Mouse (Mus musculus): ENCODE results near the gene Rnf157. TPM values are rescaled to one million over a fixed set of nuclear protein-coding genes. Genes with fewer than 3 reads are reported as not detected.

Gene Rnf157
- polyA plus RNA-seq, 1 experiment from 2014 or later = 1.2 TPM

DNA sequence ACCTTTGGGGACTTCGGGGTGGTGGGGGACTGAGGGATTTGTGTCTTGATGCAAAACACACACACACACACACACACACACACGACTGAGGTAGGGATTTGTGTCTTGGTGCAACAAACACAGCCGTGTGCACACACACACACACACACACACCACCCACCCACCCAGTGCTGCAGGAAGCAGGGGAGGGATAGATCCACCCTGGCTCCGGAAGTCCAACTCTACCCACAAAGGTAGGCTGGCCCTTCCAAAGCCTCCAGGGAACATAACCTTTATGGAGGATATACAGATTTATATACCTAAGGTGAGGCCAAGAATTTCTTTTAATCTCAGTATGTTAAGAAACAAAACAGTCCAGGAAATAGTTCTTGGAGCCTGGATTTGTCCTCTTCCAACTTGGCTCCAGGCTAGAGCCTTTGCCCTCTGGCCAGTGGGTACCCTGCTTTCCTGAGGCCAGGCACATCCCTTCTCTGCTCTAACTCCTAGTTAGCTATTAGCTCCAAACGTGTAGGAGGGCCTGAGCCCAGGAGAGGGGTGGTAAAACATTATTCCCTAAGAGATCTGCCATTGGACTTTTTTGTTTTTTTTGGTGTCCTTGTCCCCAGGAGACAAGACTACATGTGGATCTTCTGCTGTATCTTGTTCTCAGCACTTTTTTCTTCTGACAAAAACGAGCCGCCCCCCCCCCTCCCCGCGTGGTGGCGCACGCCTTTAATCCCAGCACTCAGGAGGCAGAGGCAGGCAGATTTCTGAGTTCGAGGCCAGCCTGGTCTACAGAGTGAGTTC is 22.3 kb upstream of the Rnf157 start:
- Histone ChIP-seq H3K4me1 (ENCODE audit: control insufficient read depth, low read depth, low read length) (peaks cover 53% of the 10 kb centered on the region), H3K4me3 (ENCODE audit: low read depth, low read length) (peak overlapping the region; percentile 91), H3K27me3 (ENCODE audit: control insufficient read depth, insufficient read depth, low read depth, low read length) (no peaks in the 10 kb centered on the region), H3K36me3 (ENCODE audit: control insufficient read depth, insufficient read depth) (peaks cover 19% of the 10 kb centered on the region), H3K9me3 (replicated peaks; ENCODE audit: control insufficient read depth, low read length) (no peaks in the 10 kb centered on the region), H3K27ac (ENCODE audit: low read length) (peak overlapping the region; percentile 93), H3K9ac (ENCODE audit: low read depth, low read length) (peak overlapping the region; percentile 95), H3K4me2 (ENCODE audit: low read depth, low read length) (peak overlapping the region; percentile 70)
- 30% methylated on average over 12 of the region's 12 CpGs for WGBS (ENCODE audit: insufficient replicate concordance)
- ATAC-seq (ENCODE audit: low read depth) = no peak

DNA sequence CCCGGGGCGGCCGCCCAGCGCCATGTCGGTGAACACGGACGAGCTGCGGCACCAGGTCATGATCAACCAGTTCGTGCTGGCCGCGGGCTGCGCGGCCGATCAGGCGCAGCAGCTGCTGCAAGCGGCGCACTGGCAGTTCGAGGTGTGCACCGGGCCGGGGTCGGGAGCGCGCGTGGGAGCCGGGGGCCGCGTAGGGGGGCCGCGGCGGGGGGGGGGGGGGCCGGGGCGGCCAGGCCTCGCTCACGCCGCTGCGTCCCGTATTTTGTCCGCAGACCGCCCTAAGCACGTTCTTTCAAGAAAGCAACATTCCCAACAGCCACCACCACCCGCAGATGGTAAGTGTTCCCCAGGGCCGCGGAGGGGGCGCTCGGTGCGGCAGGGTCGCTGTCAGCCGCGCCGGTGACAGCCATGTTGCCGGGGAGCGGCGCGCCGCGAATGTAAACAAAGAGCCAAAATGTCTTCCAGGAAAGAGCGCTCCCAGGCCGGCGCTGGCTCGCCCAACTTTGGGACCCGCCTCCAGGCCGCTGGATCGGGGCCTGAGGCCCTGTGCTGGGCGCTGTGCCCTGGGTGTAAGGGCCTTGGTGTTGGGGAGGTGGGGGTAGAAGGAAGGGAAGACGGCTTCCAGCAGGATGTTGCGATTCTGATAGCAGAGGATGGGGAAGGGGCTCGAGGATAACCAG is 21.6 kb upstream of the Rnf157 start:
- Histone ChIP-seq H3K27ac (ENCODE audit: low read length) (peak overlapping the region; percentile 93), H3K4me2 (ENCODE audit: low read depth, low read length) (peak overlapping the region; percentile 70), H3K36me3 (ENCODE audit: control insufficient read depth, insufficient read depth) (peaks cover 17% of the 10 kb centered on the region), H3K9me3 (replicated peaks; ENCODE audit: control insufficient read depth, low read length) (no peaks in the 10 kb centered on the region), H3K27me3 (ENCODE audit: control insufficient read depth, insufficient read depth, low read depth, low read length) (no peaks in the 10 kb centered on the region), H3K4me3 (ENCODE audit: low read depth, low read length) (peak overlapping the region; percentile 91), H3K9ac (ENCODE audit: low read depth, low read length) (peak overlapping the region; percentile 95), H3K4me1 (ENCODE audit: control insufficient read depth, low read depth, low read length) (peaks cover 55% of the 10 kb centered on the region)
- under 1% methylated on average over 41 of the region's 67 CpGs for WGBS (ENCODE audit: insufficient replicate concordance)
- peak; percentile 3; the same call in 1 of the 2 replicates for ATAC-seq (ENCODE audit: low read depth)

DNA sequence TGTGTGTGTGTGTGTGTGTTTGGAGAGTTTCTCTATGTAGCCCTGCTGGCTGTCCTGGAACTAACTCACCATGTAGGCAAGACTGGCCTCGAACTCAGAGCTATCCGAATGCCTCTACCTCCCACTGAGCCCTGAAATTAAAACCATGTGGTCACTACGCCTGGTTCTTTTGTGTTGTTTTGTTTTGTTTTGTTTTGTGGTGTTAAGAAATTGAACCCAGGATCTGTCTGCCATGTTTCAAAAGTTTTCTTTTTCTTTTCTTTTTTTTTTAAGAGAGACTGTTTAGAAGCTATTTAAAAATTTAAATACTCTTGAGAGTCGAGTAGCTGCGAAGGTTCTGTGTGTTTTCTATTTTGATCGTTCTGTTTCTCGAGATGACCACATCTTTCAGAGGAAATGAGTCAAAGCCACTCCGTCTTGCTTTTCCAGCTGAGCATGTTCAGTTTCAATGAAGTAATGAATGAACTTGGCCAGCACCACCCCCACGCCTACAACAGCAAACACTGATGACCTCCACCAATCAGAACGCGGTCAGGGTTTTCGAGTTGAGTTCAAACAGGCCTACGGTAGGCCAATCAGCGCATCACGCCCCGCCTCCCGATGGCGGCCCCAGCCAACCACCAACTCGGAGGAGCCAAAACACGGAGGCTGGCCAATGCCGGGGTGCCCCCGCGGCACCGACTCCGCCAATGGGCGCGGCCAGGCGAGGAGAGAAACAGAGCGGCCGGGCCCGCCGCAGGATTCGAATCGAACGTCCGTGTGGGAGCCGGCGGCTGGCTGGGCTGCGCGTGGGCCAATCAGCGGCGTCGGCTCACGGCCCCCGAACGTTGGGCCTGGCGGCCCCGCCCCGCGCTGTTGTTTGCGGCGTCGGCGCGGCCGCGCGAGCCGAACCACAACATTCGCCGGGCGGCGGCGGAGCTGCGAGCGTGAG is 20.8 kb upstream of the Rnf157 start, which contains the start of gene Ubald2:
TSS of gene Ubald2 (plus strand) at position 739 of the 931 bp plus-strand sequence.
- ATAC-seq (ENCODE audit: low read depth) = peak; percentile 94
- no peaks in the 10 kb centered on the region for H3K9me3 ChIP-seq (replicated peaks; ENCODE audit: control insufficient read depth, low read length)
- WGBS (ENCODE audit: insufficient replicate concordance) = 2% methylated on average over 62 of the region's 66 CpGs
- H3K27ac ChIP-seq (ENCODE audit: low read length) = peak within 1 kb of the TSS; percentile 93
- H3K4me1 ChIP-seq (ENCODE audit: control insufficient read depth, low read depth, low read length) = peaks cover 62% of the 10 kb centered on the region
- H3K4me2 ChIP-seq (ENCODE audit: low read depth, low read length) = peak within 1 kb of the TSS; percentile 70
- H3K9ac ChIP-seq (ENCODE audit: low read depth, low read length) = peak within 1 kb of the TSS; percentile 95
- H3K27me3 ChIP-seq (ENCODE audit: control insufficient read depth, insufficient read depth, low read depth, low read length) = no peaks in the 10 kb centered on the region
- peaks cover 12% of the 10 kb centered on the region for H3K36me3 ChIP-seq (ENCODE audit: control insufficient read depth, insufficient read depth)
- H3K4me3 ChIP-seq (ENCODE audit: low read depth, low read length) = peak within 1 kb of the TSS; percentile 91

DNA sequence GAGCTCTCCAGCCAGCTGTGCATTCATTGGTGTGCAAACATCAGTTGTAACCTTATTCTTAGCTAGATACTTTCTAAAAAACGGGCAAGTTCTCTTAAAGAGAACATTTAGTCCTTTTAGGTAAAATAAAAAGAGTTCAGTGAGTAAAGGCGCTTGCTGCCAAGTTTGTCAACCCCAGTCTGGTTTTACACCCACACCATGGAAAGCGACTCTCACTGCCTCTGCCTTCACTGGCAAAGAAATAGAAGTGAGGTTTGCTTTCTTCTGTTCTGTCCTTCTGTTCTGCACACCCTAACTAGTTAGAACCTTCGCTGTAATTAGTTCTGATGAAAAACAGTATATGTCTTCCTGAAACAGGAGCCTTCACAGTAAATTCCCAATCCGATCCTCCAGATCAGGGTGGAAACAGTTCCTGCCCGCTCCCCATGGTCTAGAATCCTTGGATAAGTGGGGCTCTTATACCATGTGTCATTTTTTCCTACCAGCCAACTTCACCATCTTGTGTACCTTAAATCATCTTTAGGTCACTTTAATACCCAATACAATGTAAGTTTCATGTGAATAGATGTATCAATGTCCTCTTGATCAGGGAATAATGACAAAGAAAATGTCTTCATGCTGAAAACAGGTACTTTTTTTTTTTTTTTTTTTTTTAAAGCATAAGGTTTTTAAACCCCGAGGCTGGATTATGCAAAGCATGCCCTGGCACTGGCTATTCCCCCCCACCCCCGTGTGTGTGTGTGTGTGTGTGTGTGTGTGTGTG is 19.9 kb upstream of the Rnf157 start:
- Histone ChIP-seq H3K27ac (ENCODE audit: low read length) (peak overlapping the region; percentile 21; the same call in 1 of the 2 replicates), H3K4me3 (ENCODE audit: low read depth, low read length) (no peak overlapping the region), H3K4me2 (ENCODE audit: low read depth, low read length) (no peak overlapping the region; the same call in 1 of the 2 replicates), H3K36me3 (ENCODE audit: control insufficient read depth, insufficient read depth) (peaks cover 11% of the 10 kb centered on the region), H3K27me3 (ENCODE audit: control insufficient read depth, insufficient read depth, low read depth, low read length) (no peaks in the 10 kb centered on the region), H3K9me3 (replicated peaks; ENCODE audit: control insufficient read depth, low read length) (no peaks in the 10 kb centered on the region), H3K9ac (ENCODE audit: low read depth, low read length) (peak overlapping the region; percentile 58), H3K4me1 (ENCODE audit: control insufficient read depth, low read depth, low read length) (peaks cover 62% of the 10 kb centered on the region)
- WGBS (ENCODE audit: insufficient replicate concordance) = 66% methylated on average over 8 of the region's 8 CpGs
- no peak for ATAC-seq (ENCODE audit: low read depth)

DNA sequence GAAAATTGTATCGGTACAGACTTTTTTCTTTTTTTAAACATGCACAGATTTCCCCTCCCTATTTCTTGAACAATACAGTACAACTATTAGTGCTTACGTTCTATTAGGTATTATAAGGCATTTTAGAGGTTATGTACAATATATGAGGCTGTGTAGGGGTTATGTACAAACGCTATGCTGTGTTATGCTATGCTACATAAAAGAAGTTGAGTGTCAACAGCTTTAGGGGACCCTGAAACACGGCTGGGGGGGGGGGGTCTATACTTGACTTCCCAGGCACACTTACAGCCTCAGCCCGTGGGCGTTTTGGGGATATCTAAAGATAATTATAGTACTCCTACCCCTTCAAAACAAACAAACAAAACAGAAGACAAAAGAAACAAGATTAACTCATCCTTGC is 19.3 kb upstream of the Rnf157 start:
- H3K27ac ChIP-seq (ENCODE audit: low read length) = no peak overlapping the region
- peaks cover 56% of the 10 kb centered on the region for H3K4me1 ChIP-seq (ENCODE audit: control insufficient read depth, low read depth, low read length)
- H3K36me3 ChIP-seq (ENCODE audit: control insufficient read depth, insufficient read depth) = peaks cover 5% of the 10 kb centered on the region
- H3K9ac ChIP-seq (ENCODE audit: low read depth, low read length) = no peak overlapping the region
- no peak overlapping the region for H3K4me3 ChIP-seq (ENCODE audit: low read depth, low read length)
- H3K4me2 ChIP-seq (ENCODE audit: low read depth, low read length) = no peak overlapping the region
- WGBS (ENCODE audit: insufficient replicate concordance) = 53% methylated on average over 6 of the region's 6 CpGs
- H3K9me3 ChIP-seq (replicated peaks; ENCODE audit: control insufficient read depth, low read length) = no peaks in the 10 kb centered on the region
- no peak for ATAC-seq (ENCODE audit: low read depth)
- H3K27me3 ChIP-seq (ENCODE audit: control insufficient read depth, insufficient read depth, low read depth, low read length) = no peaks in the 10 kb centered on the region

DNA sequence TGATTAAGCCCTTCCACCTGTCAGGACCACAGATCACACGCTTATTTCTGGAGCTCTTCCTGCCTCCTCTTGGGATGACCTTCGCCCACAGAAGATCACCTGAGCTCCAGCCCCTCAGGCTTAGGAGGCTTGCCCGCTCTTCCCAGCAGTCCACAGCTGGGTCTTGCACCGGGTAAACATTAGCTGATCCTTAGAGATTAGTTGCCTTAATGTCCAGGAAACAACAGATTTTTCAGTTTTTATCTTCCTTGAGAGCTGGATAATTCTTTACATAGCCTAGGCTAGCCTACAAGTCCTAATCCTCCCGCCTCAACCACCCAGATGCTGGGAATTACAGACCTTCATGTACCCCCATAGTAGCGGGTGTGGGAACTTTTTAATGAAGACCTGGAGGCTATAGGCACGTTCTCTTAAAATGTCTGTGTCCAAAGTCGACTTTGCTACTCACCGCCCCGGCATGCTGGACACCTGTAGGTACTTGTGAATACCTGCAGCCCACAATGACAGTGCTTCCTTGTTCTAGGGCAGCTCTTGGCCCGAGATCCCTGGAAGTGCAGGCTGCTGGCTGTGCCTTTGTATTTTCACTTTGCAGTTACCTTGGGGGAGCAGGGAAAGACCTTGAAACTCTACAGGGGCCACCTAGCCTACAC is 18.7 kb upstream of the Rnf157 start:
- Histone ChIP-seq H3K36me3 (ENCODE audit: control insufficient read depth, insufficient read depth) (peaks cover 1% of the 10 kb centered on the region), H3K4me1 (ENCODE audit: control insufficient read depth, low read depth, low read length) (peaks cover 51% of the 10 kb centered on the region), H3K4me2 (ENCODE audit: low read depth, low read length) (peak overlapping the region; percentile 57), H3K4me3 (ENCODE audit: low read depth, low read length) (peak overlapping the region; percentile 21), H3K27me3 (ENCODE audit: control insufficient read depth, insufficient read depth, low read depth, low read length) (no peaks in the 10 kb centered on the region), H3K27ac (ENCODE audit: low read length) (no peak overlapping the region), H3K9me3 (replicated peaks; ENCODE audit: control insufficient read depth, low read length) (no peaks in the 10 kb centered on the region), H3K9ac (ENCODE audit: low read depth, low read length) (peak overlapping the region; percentile 53)
- 59% methylated on average over 11 of the region's 11 CpGs for WGBS (ENCODE audit: insufficient replicate concordance)
- no peak for ATAC-seq (ENCODE audit: low read depth)

DNA sequence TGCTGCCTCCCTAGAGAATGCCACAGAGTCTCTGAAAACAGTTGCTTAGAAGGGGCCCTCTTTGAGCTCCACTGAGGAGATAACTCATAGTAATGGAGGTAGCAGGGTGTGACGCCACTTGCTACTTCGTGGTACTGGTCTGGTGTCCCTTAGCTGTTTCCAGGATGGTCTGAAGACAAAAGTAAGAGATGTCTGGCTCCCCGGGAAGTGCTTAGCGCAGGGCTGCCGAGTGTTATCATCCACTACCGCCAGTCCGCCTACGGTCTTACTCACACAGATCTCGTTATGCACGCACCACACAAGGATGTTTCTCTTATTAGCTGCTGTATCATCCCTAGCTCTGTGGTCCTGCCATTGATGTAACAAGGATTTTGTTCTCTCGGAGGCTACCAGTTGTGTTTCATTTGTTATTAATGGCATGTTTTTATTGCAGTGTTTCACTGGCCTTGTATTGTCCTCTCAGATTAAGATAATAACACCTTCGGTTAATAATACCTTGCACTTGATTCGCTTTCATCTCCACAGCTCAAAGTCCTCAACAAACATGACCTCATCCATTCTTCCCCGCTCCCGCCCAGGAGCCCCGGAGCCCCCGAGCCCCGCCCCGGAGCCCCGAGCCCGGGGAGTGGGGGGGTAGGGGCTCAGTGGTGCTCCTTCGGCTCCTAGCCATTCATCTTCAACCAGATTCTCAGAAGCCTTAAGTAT is 18.0 kb upstream of the Rnf157 start:
- H3K27ac ChIP-seq (ENCODE audit: low read length) = peak overlapping the region; percentile 71
- no peaks in the 10 kb centered on the region for H3K9me3 ChIP-seq (replicated peaks; ENCODE audit: control insufficient read depth, low read length)
- ATAC-seq (ENCODE audit: low read depth) = no peak
- H3K4me3 ChIP-seq (ENCODE audit: low read depth, low read length) = peak overlapping the region; percentile 23
- peak overlapping the region; percentile 53 for H3K9ac ChIP-seq (ENCODE audit: low read depth, low read length)
- no peaks in the 10 kb centered on the region for H3K27me3 ChIP-seq (ENCODE audit: control insufficient read depth, insufficient read depth, low read depth, low read length)
- peak overlapping the region; percentile 57 for H3K4me2 ChIP-seq (ENCODE audit: low read depth, low read length)
- no peaks in the 10 kb centered on the region; the same call in 1 of the 2 replicates for H3K36me3 ChIP-seq (ENCODE audit: control insufficient read depth, insufficient read depth)
- H3K4me1 ChIP-seq (ENCODE audit: control insufficient read depth, low read depth, low read length) = peaks cover 44% of the 10 kb centered on the region
- 35% methylated on average over 22 of the region's 22 CpGs for WGBS (ENCODE audit: insufficient replicate concordance)
